Mouse (Mus musculus): Measurements from ENCODE around the gene Edc4. TPM values are rescaled to one million over a fixed set of nuclear protein-coding genes. Genes with fewer than 3 reads are reported as not detected.

The Edc4 gene
- total RNA-seq (2023): 10 to 100 TPM; 85.5 to 94.7 TPM

GRCm38 (mm10) chr8:105880754-105881520, at the start of gene Edc4:
Edc4 (plus strand) TSS chr8:105880881.

GRCm38 (mm10) chr8:105853178-105853577, 27.5 kb upstream of the Edc4 start, which contains the start of gene Cenpt:
Cenpt (minus strand) TSS chr8:105853278.

GRCm38 (mm10) chr8:105854715-105855216, 25.9 kb upstream of the Edc4 start, which contains the start of gene Thap11:
Thap11 (plus strand) TSS chr8:105855132.

GRCm38 (mm10) chr8:105860143-105860981, 20.3 kb upstream of the Edc4 start, which contains the start of gene Nutf2:
Nutf2 (plus strand) TSS chr8:105860580.

GRCm38 (mm10) chr8:105893339-105893738, 12.7 kb downstream of the Edc4 start, which contains the start of gene Nrn1l:
Nrn1l (plus strand) TSS chr8:105893567.

GRCm38 (mm10) chr8:105900180-105900940, 19.7 kb downstream of the Edc4 start, which contains the start of gene Pskh1:
Pskh1 (plus strand) TSS chr8:105900441.

GRCm38 (mm10) chr8:105933762-105934161, 53.1 kb downstream of the Edc4 start, which contains the start of gene Ctrl:
Ctrl (minus strand) TSS chr8:105933862.

GRCm38 (mm10) chr8:105938306-105938669, 57.6 kb downstream of the Edc4 start, which contains the start of gene Psmb10:
Psmb10 (minus strand) TSS chr8:105938444.

GRCm38 (mm10) chr8:105943321-105943739, 62.6 kb downstream of the Edc4 start, which contains the start of gene Lcat:
Lcat (minus strand) TSS chr8:105943382.

Other genes with a start within 250 kb of the Edc4 start
- 100 to 1,000 TPM; 148 to 161 TPM for gene Ctcf, start 244.3 kb upstream of the Edc4 start, total RNA-seq (2023)
- gene Agrp, start 243.5 kb upstream of the Edc4 start, total RNA-seq (2023): under 1 TPM in 1 of 2 experiments, not detected in 1; 0.99 TPM
- 100 to 1,000 TPM; 131 to 138 TPM for gene Carmil2, start 194.6 kb upstream of the Edc4 start, total RNA-seq (2023)
- gene Acd, start 179.8 kb upstream of the Edc4 start, total RNA-seq (2023): 10 to 100 TPM; 45.6 to 47.8 TPM
- gene Pard6a, start 179.7 kb upstream of the Edc4 start, total RNA-seq (2023): 10 to 100 TPM in 1 of 2 experiments, 1 to 10 TPM in 1; 4.9 to 11.4 TPM
- not detected for gene 4933405L10Rik, start 173.2 kb upstream of the Edc4 start, total RNA-seq (2023)
- 1 to 10 TPM; 4.2 to 4.6 TPM for gene Enkd1, start 172.7 kb upstream of the Edc4 start, total RNA-seq (2023)
- 10 to 100 TPM in 1 of 2 experiments, 1 to 10 TPM in 1; 7.2 to 10.5 TPM for gene Gfod2, start 122.2 kb upstream of the Edc4 start, total RNA-seq (2023)
- gene Ranbp10, start 53.5 kb upstream of the Edc4 start, total RNA-seq (2023): 10 to 100 TPM; 67.1 to 69.5 TPM
- not detected for gene Tsnaxip1, start 53.1 kb upstream of the Edc4 start, total RNA-seq (2023)
- 10 to 100 TPM; 21.5 to 22.7 TPM for gene Cenpt, start 27.6 kb upstream of the Edc4 start, total RNA-seq (2023)
- gene Thap11, start 25.7 kb upstream of the Edc4 start, total RNA-seq (2023): 10 to 100 TPM; 23.6 to 24.1 TPM
- 10 to 100 TPM; 20.8 to 35.3 TPM for gene Nutf2, start 20.3 kb upstream of the Edc4 start, total RNA-seq (2023)
- gene Nrn1l, start 12.7 kb downstream of the Edc4 start, total RNA-seq (2023): 1 to 10 TPM; 2.3 to 2.5 TPM
- gene Pskh1, start 19.6 kb downstream of the Edc4 start, total RNA-seq (2023): 10 to 100 TPM; 23.2 TPM
- 1 to 10 TPM in 1 of 2 experiments, not detected in 1; 2.9 TPM for gene Ctrl, start 53.0 kb downstream of the Edc4 start, total RNA-seq (2023)
- 100 to 1,000 TPM; 159 to 185 TPM for gene Psmb10, start 57.6 kb downstream of the Edc4 start, total RNA-seq (2023)
- under 1 TPM; 0.41 to 0.56 TPM for gene Lcat, start 62.5 kb downstream of the Edc4 start, total RNA-seq (2023)
- gene Slc12a4, start 85.2 kb downstream of the Edc4 start, total RNA-seq (2023): 10 to 100 TPM; 13.5 to 17.9 TPM
- not detected for gene Dpep3, start 98.5 kb downstream of the Edc4 start, total RNA-seq (2023)
- gene Dus2, start 110.5 kb downstream of the Edc4 start, total RNA-seq (2023): 10 to 100 TPM; 16.3 to 19.8 TPM
- gene Dpep2nb, start 125.1 kb downstream of the Edc4 start, total RNA-seq (2023): not detected
- gene Ddx28, start 131.0 kb downstream of the Edc4 start, total RNA-seq (2023): 1 to 10 TPM; 8.3 to 9.5 TPM
- 100 to 1,000 TPM; 205 to 213 TPM for gene Nfatc3, start 178.0 kb downstream of the Edc4 start, total RNA-seq (2023)